Mouse (Mus musculus) liver, embryonic 13.5 days (tissue): ENCODE data around the gene Pithd1. TPM values are rescaled to one million over a fixed set of nuclear protein-coding genes. Genes with fewer than 3 reads are reported as not detected.

Experiments
- ATAC-seq: fragments of 200-750 bp; cut with Nextera tagmentation; 2 replicates; pipeline ENCODE4 v1.8.0; 2017; ENCODE audit warnings: low read depth, mild to moderate bottlenecking, moderate number of reproducible peaks, moderate library complexity
- DNase-seq: peaks from one replicate; pipeline ENCODE4 v3.0.0; 2022
- H3K27ac ChIP-seq: fragments of 300-500 bp; sonication (generic); 2 replicates; pipeline ENCODE4 v1.5.1; 2015; ENCODE audit warnings: moderate library complexity, mild to moderate bottlenecking, inconsistent platforms
- H3K27me3 ChIP-seq: fragments of 300-500 bp; sonication (generic); 2 replicates; pipeline ENCODE4 v1.6.1; 2015; ENCODE audit warnings: mild to moderate bottlenecking, inconsistent platforms
- H3K36me3 ChIP-seq: fragments of 300-500 bp; sonication (generic); 2 replicates; pipeline ENCODE4 v1.6.1; 2015; ENCODE audit warnings: mild to moderate bottlenecking, inconsistent platforms
- H3K4me1 ChIP-seq: fragments of 300-500 bp; sonication (generic); replicated peaks from 2 replicates; pipeline ENCODE4 v1.6.1; 2015; ENCODE audit warnings: inconsistent platforms
- H3K4me2 ChIP-seq: fragments of 300-500 bp; sonication (generic); 2 replicates; pipeline ENCODE4 v1.6.1; 2015; ENCODE audit warnings: inconsistent platforms, mild to moderate bottlenecking, moderate library complexity
- H3K4me3 ChIP-seq: fragments of 300-500 bp; sonication (generic); replicated peaks from 2 replicates; pipeline ENCODE4 v1.5.1; 2015; ENCODE audit warnings: mild to moderate bottlenecking, inconsistent platforms
- H3K9ac ChIP-seq: fragments of 300-500 bp; sonication (generic); 2 replicates; pipeline ENCODE4 v1.6.1; 2015; ENCODE audit warnings: mild to moderate bottlenecking, inconsistent platforms
- H3K9me3 ChIP-seq: fragments of 300-500 bp; sonication (generic); replicated peaks from 2 replicates; pipeline ENCODE4 v1.6.1; 2016; ENCODE audit warnings: inconsistent platforms
- WGBS: fragments of 180-500 bp; shearing (Covaris S2); methylation state at CpG from one replicate; pipeline ENCODE4 v1.1.7; 2015; ENCODE audit not compliant: insufficient replicate concordance; 5-methylcytosine and 5-hydroxymethylcytosine counted together
- polyA plus RNA-seq: library from polyadenylated mRNA; unstranded; fragments of >200 nt; fragmentation: Nextera tagmentation; extraction: Ambion mirVana; gene quantifications from 2 replicates; pipeline ENCODE4 v1.2.1, GENCODE M21; 2015

Gene Pithd1
- polyA plus RNA-seq, 1 experiment from 2014 or later: 99.8 TPM

GRCm38 (mm10) chr4:136020743-136021548 lies 33.9 kb upstream of the Pithd1 start:
- peak overlapping the region; percentile 79 for H3K4me3 ChIP-seq
- H3K4me1 ChIP-seq: peaks cover 45% of the 10 kb centered on the region
- H3K27ac ChIP-seq: peak overlapping the region; percentile 94
- ATAC-seq (peak; percentile 69), DNase-seq (peak; percentile 36)
- H3K4me2 ChIP-seq: peak overlapping the region; percentile 83
- no peaks in the 10 kb centered on the region for H3K27me3 ChIP-seq
- H3K36me3 ChIP-seq: peaks cover 17% of the 10 kb centered on the region
- WGBS: under 1% methylated on average over 33 of the region's 62 CpGs
- H3K9me3 ChIP-seq: no peaks in the 10 kb centered on the region
- H3K9ac ChIP-seq: peak overlapping the region; percentile 94

GRCm38 (mm10) chr4:136016059-136016602 lies 29.1 kb upstream of the Pithd1 start:
- Histone ChIP-seq H3K27ac (no peak overlapping the region), H3K4me3 (no peak overlapping the region), H3K9me3 (no peaks in the 10 kb centered on the region), H3K27me3 (no peaks in the 10 kb centered on the region), H3K4me2 (no peak overlapping the region), H3K4me1 (peaks cover 49% of the 10 kb centered on the region), H3K36me3 (peaks cover 50% of the 10 kb centered on the region), H3K9ac (no peak overlapping the region)
- no peak for ATAC-seq
- DNase-seq: no peak
- 71% methylated on average over 3 of the region's 3 CpGs for WGBS

GRCm38 (mm10) chr4:136010586-136010985 lies 23.5 kb upstream of the Pithd1 start:
- no peaks in the 10 kb centered on the region for H3K9me3 ChIP-seq
- no peaks in the 10 kb centered on the region for H3K27me3 ChIP-seq
- no peak overlapping the region for H3K9ac ChIP-seq
- no peak overlapping the region for H3K27ac ChIP-seq
- WGBS: 88% methylated on average over 4 of the region's 4 CpGs
- H3K36me3 ChIP-seq: peaks cover 89% of the 10 kb centered on the region
- H3K4me2 ChIP-seq: no peak overlapping the region
- no peak overlapping the region for H3K4me3 ChIP-seq
- no peak for ATAC-seq
- peaks cover 12% of the 10 kb centered on the region; the same call in 1 of the 2 replicates for H3K4me1 ChIP-seq
- DNase-seq: no peak

GRCm38 (mm10) chr4:136008782-136009447 lies 21.9 kb upstream of the Pithd1 start:
- peaks cover 98% of the 10 kb centered on the region for H3K36me3 ChIP-seq
- H3K4me3 ChIP-seq: no peak overlapping the region
- no peak overlapping the region for H3K9ac ChIP-seq
- DNase-seq: no peak
- H3K4me1 ChIP-seq: peaks cover 12% of the 10 kb centered on the region; the same call in 1 of the 2 replicates
- no peaks in the 10 kb centered on the region for H3K27me3 ChIP-seq
- H3K27ac ChIP-seq: peak overlapping the region; percentile 10; the same call in 1 of the 2 replicates
- H3K9me3 ChIP-seq: no peaks in the 10 kb centered on the region
- H3K4me2 ChIP-seq: no peak overlapping the region
- ATAC-seq: peak; percentile 52
- WGBS: 83% methylated on average over 8 of the region's 8 CpGs

- no peak for ATAC-seq
- DNase-seq: no peak
- no peaks in the 10 kb centered on the region for H3K9me3 ChIP-seq
- H3K4me2 ChIP-seq: no peak overlapping the region
- peaks cover 99% of the 10 kb centered on the region for H3K36me3 ChIP-seq
- H3K4me3 ChIP-seq: no peak overlapping the region
- H3K9ac ChIP-seq: no peak overlapping the region
- H3K4me1 ChIP-seq: 0 out of 2 replicates have a peak, but pooled peaks cover 4% of the 10 kb centered on the region
- no peak overlapping the region for H3K27ac ChIP-seq
- H3K27me3 ChIP-seq: no peaks in the 10 kb centered on the region
- WGBS: 78% methylated on average over 3 of the region's 3 CpGs
Measured at GRCm38 (mm10) chr4:136006821-136007220, 19.8 kb upstream of the Pithd1 start.

- no peak for DNase-seq
- H3K9ac ChIP-seq: no peak overlapping the region
- H3K4me1 ChIP-seq: no peaks in the 10 kb centered on the region
- H3K4me2 ChIP-seq: no peak overlapping the region
- H3K27me3 ChIP-seq: no peaks in the 10 kb centered on the region
- WGBS: 77% methylated on average over 2 of the region's 2 CpGs
- H3K4me3 ChIP-seq: no peak overlapping the region
- no peak overlapping the region for H3K27ac ChIP-seq
- ATAC-seq: no peak
- peaks cover 88% of the 10 kb centered on the region for H3K36me3 ChIP-seq
- H3K9me3 ChIP-seq: no peaks in the 10 kb centered on the region
Measured at GRCm38 (mm10) chr4:136004921-136005320, 17.9 kb upstream of the Pithd1 start.

- no peak overlapping the region for H3K4me3 ChIP-seq
- no peaks in the 10 kb centered on the region for H3K27me3 ChIP-seq
- no peak overlapping the region for H3K4me2 ChIP-seq
- H3K9ac ChIP-seq: no peak overlapping the region
- peaks cover 81% of the 10 kb centered on the region for H3K36me3 ChIP-seq
- no peak for ATAC-seq
- DNase-seq: no peak
- WGBS: 84% methylated on average over 5 of the region's 5 CpGs
- no peaks in the 10 kb centered on the region for H3K4me1 ChIP-seq
- H3K9me3 ChIP-seq: no peaks in the 10 kb centered on the region
- H3K27ac ChIP-seq: no peak overlapping the region
Measured at GRCm38 (mm10) chr4:136004107-136004675, 17.1 kb upstream of the Pithd1 start.

GRCm38 (mm10) chr4:135995118-135995517 lies 8.1 kb upstream of the Pithd1 start:
- Histone ChIP-seq H3K4me3 (no peak overlapping the region), H3K4me1 (peaks cover 13% of the 10 kb centered on the region), H3K9ac (no peak overlapping the region), H3K4me2 (no peak overlapping the region), H3K36me3 (no peaks in the 10 kb centered on the region), H3K27me3 (no peaks in the 10 kb centered on the region), H3K9me3 (peaks cover 5% of the 10 kb centered on the region; the same call in 1 of the 2 replicates), H3K27ac (no peak overlapping the region)
- DNase-seq: no peak
- ATAC-seq: no peak
- WGBS: 72% methylated on average over 4 of the region's 4 CpGs

GRCm38 (mm10) chr4:135993941-135994340 lies 6.9 kb upstream of the Pithd1 start:
- Histone ChIP-seq H3K27me3 (no peaks in the 10 kb centered on the region), H3K4me2 (no peak overlapping the region), H3K36me3 (no peaks in the 10 kb centered on the region), H3K4me1 (peaks cover 13% of the 10 kb centered on the region), H3K9me3 (peaks cover 5% of the 10 kb centered on the region; the same call in 1 of the 2 replicates), H3K4me3 (no peak overlapping the region), H3K27ac (0 out of 2 replicates have a peak overlapping the region, but pooled peaks have one; percentile 41), H3K9ac (no peak overlapping the region)
- ATAC-seq (no peak), DNase-seq (no peak)
- 91% methylated on average over 6 of the region's 6 CpGs for WGBS

GRCm38 (mm10) chr4:135987714-135988113 lies 650 bp upstream of the Pithd1 start:
- H3K4me3 ChIP-seq: peak overlapping the region; percentile 84
- no peaks in the 10 kb centered on the region for H3K9me3 ChIP-seq
- no peaks in the 10 kb centered on the region for H3K27me3 ChIP-seq
- H3K9ac ChIP-seq: peak overlapping the region; percentile 98
- H3K36me3 ChIP-seq: peaks cover 31% of the 10 kb centered on the region
- peak overlapping the region; percentile 96 for H3K27ac ChIP-seq
- ATAC-seq: no peak
- peak overlapping the region; percentile 91 for H3K4me2 ChIP-seq
- WGBS: 66% methylated on average over 9 of the region's 9 CpGs
- no peak for DNase-seq
- peaks cover 48% of the 10 kb centered on the region for H3K4me1 ChIP-seq

- Histone ChIP-seq H3K27me3 (no peaks in the 10 kb centered on the region), H3K9me3 (no peaks in the 10 kb centered on the region), H3K27ac (peak overlapping the region; percentile 96), H3K9ac (peak overlapping the region; percentile 98), H3K4me1 (peaks cover 55% of the 10 kb centered on the region), H3K36me3 (peaks cover 44% of the 10 kb centered on the region), H3K4me3 (peak overlapping the region; percentile 84), H3K4me2 (peak overlapping the region; percentile 91)
- DNase-seq (no peak), ATAC-seq (no peak)
- WGBS: 7% methylated on average over 23 of the region's 23 CpGs
Measured at GRCm38 (mm10) chr4:135986301-135986942, 642 bp downstream of the Pithd1 start.
